12 mouse cellular contexts compared by ENCODE assay signal in the genomic region with DNA sequence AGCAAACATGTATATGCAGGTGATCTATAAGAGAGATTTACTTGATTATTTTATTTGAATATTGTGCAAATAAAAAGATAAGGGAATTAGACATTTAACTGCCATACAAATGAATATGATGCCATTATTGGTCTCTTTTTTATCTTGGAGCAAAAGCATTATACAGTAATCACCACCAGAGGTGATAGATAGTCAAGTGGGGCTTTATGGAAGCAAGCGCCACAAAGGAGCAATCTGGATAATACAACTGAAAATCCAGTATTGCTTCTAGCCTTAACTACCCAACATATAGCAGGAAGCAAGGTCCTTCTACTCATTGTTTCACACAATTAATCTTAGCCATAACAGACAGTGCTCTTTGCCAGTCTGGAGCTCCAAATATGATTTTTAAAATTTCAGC.
"Had no signal": no experiment of that assay in that cellular context is flagged by ENCODE, and none has a peak within 500 bp of the region (broad histone marks: within the 10 kb centered on the region; RNA-seq: fewer than 3 reads in every experiment).

No protein-coding gene starts in this region.

- H3K9me3 ChIP-seq: limb, embryonic 10.5 days; liver, embryonic 15.5 days; stomach, embryonic 15.5 days had no signal

- H3K4me2 ChIP-seq: liver, embryonic 11.5 days; liver, embryonic 15.5 days; stomach, embryonic 15.5 days had no signal

- H3K9ac ChIP-seq: liver, embryonic 15.5 days; stomach, embryonic 15.5 days had no signal

- ATAC-seq: lung, postnatal 0 days had no signal

- H3K27me3 ChIP-seq: liver, embryonic 15.5 days; stomach, embryonic 15.5 days had no signal

- DNase-seq: kidney, adult 11 months; kidney, adult 9 months; kidney, postnatal 36 days; lung, adult 2 months; lung, postnatal 36 days; thymus, postnatal 36 days had no signal

- H3K4me3 ChIP-seq: limb, embryonic 10.5 days; liver, embryonic 15.5 days; stomach, embryonic 15.5 days had no signal

- H3K27ac ChIP-seq: kidney, postnatal 0 days; limb, embryonic 10.5 days; liver, embryonic 15.5 days; stomach, embryonic 15.5 days had no signal

- H3K4me1 ChIP-seq: stomach, embryonic 15.5 days had no signal

- H3K36me3 ChIP-seq: limb, embryonic 10.5 days; liver, embryonic 15.5 days; stomach, embryonic 15.5 days had no signal
